Mouse (Mus musculus): Measurements from ENCODE around the gene Txndc5. TPM values are rescaled to one million over a fixed set of nuclear protein-coding genes. Genes with fewer than 3 reads are reported as not detected.

Gene Txndc5
- polyA plus RNA-seq, 1 experiment from 2014 or later, result 158 TPM

- Histone ChIP-seq H3K4me2 (no peak overlapping the region), H3K9me3 (ENCODE audit: control insufficient read depth, low read length) (no peaks in the 10 kb centered on the region), H3K27ac (ENCODE audit: low read depth, low read length) (no peak overlapping the region), H3K4me3 (ENCODE audit: low read depth, low read length) (no peak overlapping the region), H3K36me3 (ENCODE audit: control insufficient read depth, insufficient read depth, low read length) (no peaks in the 10 kb centered on the region), H3K4me1 (replicated peaks; ENCODE audit: control insufficient read depth, insufficient read depth, low read length) (no peaks in the 10 kb centered on the region), H3K9ac (ENCODE audit: low read depth, low read length) (no peak overlapping the region), H3K27me3 (replicated peaks; ENCODE audit: control insufficient read depth, insufficient read depth, low read length) (no peaks in the 10 kb centered on the region)
- WGBS, result 77% methylated on average over 5 of the region's 5 CpGs
- DNase-seq (ENCODE audit: low spot score) (no peak), ATAC-seq (replicated peaks; ENCODE audit: low FRiP score) (no peak)
These were observed 57.7 kb downstream of the Txndc5 start for GRCm38 (mm10) chr13:38470882-38471281.

GRCm38 (mm10) chr13:38463410-38463809 is 65.2 kb downstream of the Txndc5 start:
- H3K36me3 ChIP-seq (ENCODE audit: control insufficient read depth, insufficient read depth, low read length), result no peaks in the 10 kb centered on the region
- no peak for ATAC-seq (replicated peaks; ENCODE audit: low FRiP score)
- DNase-seq (ENCODE audit: low spot score), result no peak

GRCm38 (mm10) chr13:38451446-38451845 is 77.2 kb downstream of the Txndc5 start:
- Histone ChIP-seq H3K27ac (ENCODE audit: low read depth, low read length) (no peak overlapping the region), H3K9me3 (ENCODE audit: control insufficient read depth, low read length) (no peaks in the 10 kb centered on the region), H3K4me1 (replicated peaks; ENCODE audit: control insufficient read depth, insufficient read depth, low read length) (no peaks in the 10 kb centered on the region), H3K36me3 (ENCODE audit: control insufficient read depth, insufficient read depth, low read length) (no peaks in the 10 kb centered on the region), H3K27me3 (replicated peaks; ENCODE audit: control insufficient read depth, insufficient read depth, low read length) (no peaks in the 10 kb centered on the region), H3K4me2 (no peak overlapping the region), H3K9ac (ENCODE audit: low read depth, low read length) (no peak overlapping the region), H3K4me3 (ENCODE audit: low read depth, low read length) (no peak overlapping the region)
- ATAC-seq (replicated peaks; ENCODE audit: low FRiP score), result no peak
- 78% methylated on average over 5 of the region's 5 CpGs for WGBS
- DNase-seq (ENCODE audit: low spot score), result no peak

More at GRCm38 (mm10) chr13:38463410-38463809, 65.2 kb downstream of the Txndc5 start:
- Histone ChIP-seq H3K9me3 (ENCODE audit: control insufficient read depth, low read length) (no peaks in the 10 kb centered on the region), H3K27me3 (replicated peaks; ENCODE audit: control insufficient read depth, insufficient read depth, low read length) (no peaks in the 10 kb centered on the region), H3K4me3 (ENCODE audit: low read depth, low read length) (no peak overlapping the region), H3K9ac (ENCODE audit: low read depth, low read length) (no peak overlapping the region), H3K4me1 (replicated peaks; ENCODE audit: control insufficient read depth, insufficient read depth, low read length) (no peaks in the 10 kb centered on the region), H3K27ac (ENCODE audit: low read depth, low read length) (no peak overlapping the region), H3K4me2 (no peak overlapping the region)
- WGBS, result 62% methylated on average over 1 of the region's 1 CpGs

Other genes starting within 250 kb of the Txndc5 start
- 0.27 and 0.57 TPM in 2 replicates for gene Bmp6, start 183.7 kb downstream of the Txndc5 start, polyA plus RNA-seq (2014; fragmentation: Nextera tagmentation; extraction: Ambion mirVana)
- gene Bloc1s5, start 106.3 kb upstream of the Txndc5 start, polyA plus RNA-seq (2014; fragmentation: Nextera tagmentation; extraction: Ambion mirVana), result 20.3 and 24.9 TPM in 2 replicates
- 112 and 117 TPM in 2 replicates for gene Eef1e1, start 130.2 kb upstream of the Txndc5 start, polyA plus RNA-seq (2014; fragmentation: Nextera tagmentation; extraction: Ambion mirVana)

Measured in liver, embryonic 11.5 days (tissue).